Mouse (Mus musculus) forebrain, embryonic 11.5 days (tissue): ENCODE measurements at regions not wholly inside any gene's neighbourhood (a gene's known extent, or its start where the extent isn't known, plus 50 kb on each side); places are given as distances from the start of the nearest gene placed in this dataset.

Experiments
- ATAC-seq: fragments of 200-750 bp; cut with Nextera tagmentation; replicated peaks from 2 replicates; pipeline ENCODE4 v1.8.0; 2017; ENCODE audit warnings: moderate TSS enrichment; ENCODE audit not compliant: low FRiP score
- DNase-seq: peaks from one replicate; pipeline ENCODE4 v3.0.0-alpha.2; 2017; ENCODE audit warnings: low spot score
- H3K27ac ChIP-seq: fragments of 300-500 bp; sonication (generic); 2 replicates; pipeline ENCODE4 v1.5.1; 2014; ENCODE audit warnings: low read depth, low read length
- H3K27me3 ChIP-seq: fragments of 300-500 bp; sonication (generic); 2 replicates; pipeline ENCODE4 v1.6.1; 2014; ENCODE audit warnings: mild to moderate bottlenecking, low read length, mixed read lengths; ENCODE audit not compliant: control insufficient read depth, insufficient read depth
- H3K36me3 ChIP-seq: fragments of 300-500 bp; sonication (generic); 2 replicates; pipeline ENCODE4 v1.6.1; 2014; ENCODE audit warnings: mild to moderate bottlenecking, low read length, moderate library complexity, mixed read lengths; ENCODE audit not compliant: control insufficient read depth, insufficient read depth
- H3K4me1 ChIP-seq: fragments of 300-500 bp; sonication (generic); replicated peaks from 2 replicates; pipeline ENCODE4 v1.6.1; 2014; ENCODE audit warnings: low read length, mixed read lengths; ENCODE audit not compliant: control insufficient read depth, insufficient read depth
- H3K4me2 ChIP-seq: fragments of 300-500 bp; sonication (generic); 2 replicates; pipeline ENCODE4 v1.6.1; 2014; ENCODE audit warnings: low read depth, mild to moderate bottlenecking, low read length, moderate library complexity, mixed read lengths; ENCODE audit not compliant: severe bottlenecking
- H3K4me3 ChIP-seq: fragments of 300-500 bp; sonication (generic); 2 replicates; pipeline ENCODE4 v1.5.1; 2014; ENCODE audit warnings: low read depth, low read length
- H3K9ac ChIP-seq: fragments of 300-500 bp; sonication (generic); 2 replicates; pipeline ENCODE4 v1.6.1; 2014; ENCODE audit warnings: low read length
- H3K9me3 ChIP-seq: fragments of 300-500 bp; sonication (generic); 2 replicates; pipeline ENCODE4 v1.6.1; 2016; ENCODE audit warnings: low read length, mixed read lengths; ENCODE audit not compliant: control insufficient read depth
- WGBS: fragments of 180-500 bp; shearing (Covaris S2); extraction: QIAGEN DNeasy Blood & Tissue Kit; methylation state at CpG from one replicate; pipeline ENCODE4 v1.1.7; 2014; 5-methylcytosine and 5-hydroxymethylcytosine counted together

- Histone ChIP-seq H3K9ac (no peak overlapping the region), H3K27me3 (no peaks in the 10 kb centered on the region), H3K4me1 (no peaks in the 10 kb centered on the region), H3K4me2 (no peak overlapping the region), H3K4me3 (no peak overlapping the region), H3K27ac (no peak overlapping the region), H3K36me3 (no peaks in the 10 kb centered on the region), H3K9me3 (no peaks in the 10 kb centered on the region)
- ATAC-seq (no peak), DNase-seq (no peak)
- 91% methylated on average over 6 of the region's 6 CpGs for WGBS
These were observed 184.8 kb upstream of the Ercc4 start for GRCm38 (mm10) chr16:12924668-12925067.

- 86% methylated on average over 9 of the region's 9 CpGs for WGBS
These were observed 183.6 kb upstream of the Ercc4 start for GRCm38 (mm10) chr16:12925931-12926330.

GRCm38 (mm10) chr16:12931111-12931510 lies 178.4 kb upstream of the Ercc4 start:
- Histone ChIP-seq H3K27ac (no peak overlapping the region), H3K4me1 (no peaks in the 10 kb centered on the region), H3K9me3 (no peaks in the 10 kb centered on the region), H3K9ac (no peak overlapping the region), H3K4me3 (no peak overlapping the region), H3K4me2 (no peak overlapping the region), H3K36me3 (no peaks in the 10 kb centered on the region), H3K27me3 (no peaks in the 10 kb centered on the region)
- ATAC-seq (no peak), DNase-seq (no peak)
- WGBS, result 84% methylated on average over 6 of the region's 6 CpGs

More at GRCm38 (mm10) chr16:12925931-12926330, 183.6 kb upstream of the Ercc4 start:
- DNase-seq (no peak), ATAC-seq (no peak)
- Histone ChIP-seq H3K9me3 (no peaks in the 10 kb centered on the region), H3K9ac (no peak overlapping the region), H3K27me3 (no peaks in the 10 kb centered on the region), H3K36me3 (no peaks in the 10 kb centered on the region), H3K4me3 (no peak overlapping the region), H3K4me1 (no peaks in the 10 kb centered on the region), H3K27ac (no peak overlapping the region), H3K4me2 (no peak overlapping the region)

- Histone ChIP-seq H3K4me2 (no peak overlapping the region), H3K27me3 (no peaks in the 10 kb centered on the region), H3K4me1 (no peaks in the 10 kb centered on the region), H3K9ac (no peak overlapping the region), H3K9me3 (no peaks in the 10 kb centered on the region), H3K36me3 (no peaks in the 10 kb centered on the region), H3K4me3 (no peak overlapping the region), H3K27ac (no peak overlapping the region)
- ATAC-seq (no peak), DNase-seq (no peak)
- 87% methylated on average over 3 of the region's 3 CpGs for WGBS
These were observed 176.5 kb upstream of the Ercc4 start for GRCm38 (mm10) chr16:12932959-12933358.

GRCm38 (mm10) chr16:12934586-12934985 lies 174.9 kb upstream of the Ercc4 start:
- H3K4me1 ChIP-seq, result no peaks in the 10 kb centered on the region
- DNase-seq, result no peak
- no peak overlapping the region for H3K9ac ChIP-seq
- H3K9me3 ChIP-seq, result no peaks in the 10 kb centered on the region
- H3K27me3 ChIP-seq, result no peaks in the 10 kb centered on the region
- WGBS, result 77% methylated on average over 7 of the region's 7 CpGs
- H3K27ac ChIP-seq, result no peak overlapping the region
- H3K4me2 ChIP-seq, result no peak overlapping the region
- H3K36me3 ChIP-seq, result no peaks in the 10 kb centered on the region
- H3K4me3 ChIP-seq, result no peak overlapping the region
- ATAC-seq, result no peak

GRCm38 (mm10) chr16:12935266-12935665 lies 174.2 kb upstream of the Ercc4 start:
- Histone ChIP-seq H3K9me3 (no peaks in the 10 kb centered on the region), H3K9ac (no peak overlapping the region), H3K4me1 (no peaks in the 10 kb centered on the region), H3K27me3 (no peaks in the 10 kb centered on the region), H3K27ac (no peak overlapping the region), H3K36me3 (no peaks in the 10 kb centered on the region), H3K4me3 (no peak overlapping the region), H3K4me2 (no peak overlapping the region)
- ATAC-seq, result no peak
- DNase-seq, result no peak
- 57% methylated on average over 2 of the region's 2 CpGs for WGBS

GRCm38 (mm10) chr16:12936571-12936970 lies 172.9 kb upstream of the Ercc4 start:
- ATAC-seq (no peak), DNase-seq (no peak)
- Histone ChIP-seq H3K4me3 (no peak overlapping the region), H3K4me2 (no peak overlapping the region), H3K9me3 (no peaks in the 10 kb centered on the region), H3K27ac (no peak overlapping the region), H3K9ac (no peak overlapping the region), H3K4me1 (no peaks in the 10 kb centered on the region), H3K27me3 (no peaks in the 10 kb centered on the region), H3K36me3 (no peaks in the 10 kb centered on the region)
- 79% methylated on average over 2 of the region's 2 CpGs for WGBS

GRCm38 (mm10) chr16:12938563-12938962 lies 170.9 kb upstream of the Ercc4 start:
- ATAC-seq (no peak), DNase-seq (no peak)
- Histone ChIP-seq H3K36me3 (no peaks in the 10 kb centered on the region), H3K9me3 (no peaks in the 10 kb centered on the region), H3K27me3 (no peaks in the 10 kb centered on the region), H3K4me1 (no peaks in the 10 kb centered on the region), H3K9ac (no peak overlapping the region), H3K4me2 (no peak overlapping the region), H3K4me3 (no peak overlapping the region), H3K27ac (no peak overlapping the region)
- 83% methylated on average over 2 of the region's 2 CpGs for WGBS

- Histone ChIP-seq H3K27ac (no peak overlapping the region), H3K4me1 (no peaks in the 10 kb centered on the region), H3K4me2 (no peak overlapping the region), H3K4me3 (no peak overlapping the region), H3K9me3 (no peaks in the 10 kb centered on the region), H3K36me3 (no peaks in the 10 kb centered on the region), H3K9ac (no peak overlapping the region), H3K27me3 (no peaks in the 10 kb centered on the region)
- WGBS, result 88% methylated on average over 5 of the region's 5 CpGs
- no peak for DNase-seq
- no peak for ATAC-seq
These were observed 158.3 kb upstream of the Ercc4 start for GRCm38 (mm10) chr16:12951176-12951575.
